Mouse (Mus musculus): ENCODE measurements at regions not wholly inside any gene's neighbourhood (a gene's known extent, or its start where the extent isn't known, plus 50 kb on each side); places are given as distances from the start of the nearest gene placed in this dataset.

DNA sequence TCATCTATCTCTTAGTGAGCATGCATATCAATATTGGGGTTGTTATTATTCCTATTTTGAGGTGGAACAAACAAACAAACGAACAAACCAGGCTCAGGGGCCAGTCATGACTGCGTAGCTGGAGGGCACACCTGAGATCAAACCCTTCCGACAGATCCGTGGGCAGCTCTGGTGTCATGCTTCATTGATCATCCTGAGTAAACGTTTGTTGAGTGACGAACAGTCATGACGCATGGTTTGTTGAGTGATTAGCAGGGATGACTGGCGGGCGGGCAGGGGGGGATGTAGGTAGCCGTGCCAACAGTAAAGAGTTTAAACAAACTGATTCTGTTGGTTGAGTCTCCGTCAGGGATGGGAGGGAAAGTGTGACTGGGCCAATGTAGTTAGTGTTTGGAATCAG lies 55.8 kb downstream of the Camk2n1 start:
- no peaks in the 10 kb centered on the region; the same call in 1 of the 2 replicates for H3K4me1 ChIP-seq (ENCODE audit: control insufficient read depth, insufficient read depth, low read length)
- 22% methylated on average over 11 of the region's 11 CpGs for WGBS
- H3K4me3 ChIP-seq (ENCODE audit: insufficient read depth, low read depth, low read length) = no peak overlapping the region
- DNase-seq (ENCODE audit: extremely low read depth, low read depth, low spot score) = peak; percentile 46
- H3K36me3 ChIP-seq (ENCODE audit: control insufficient read depth, insufficient read depth, low read length) = no peaks in the 10 kb centered on the region
- H3K27ac ChIP-seq (replicated peaks; ENCODE audit: insufficient read depth, low read depth, low read length) = no peak overlapping the region
- H3K79me2 ChIP-seq (ENCODE audit: control insufficient read depth, insufficient read depth, low read length) = no peaks in the 10 kb centered on the region
- H3K27me3 ChIP-seq (ENCODE audit: control insufficient read depth, insufficient read depth, low read length) = no peaks in the 10 kb centered on the region
- no peak overlapping the region for H3K9ac ChIP-seq (ENCODE audit: low read depth, low read length)
- TF ChIP-seq CTCF (IDR thresholded peaks at IDR 0.05; ENCODE audit: low read depth, low read length) = no peak
- TF ChIP-seq POLR2A (IDR thresholded peaks at IDR 0.05; ENCODE audit: extremely low read depth, insufficient read depth, low read length) = no peak

DNA sequence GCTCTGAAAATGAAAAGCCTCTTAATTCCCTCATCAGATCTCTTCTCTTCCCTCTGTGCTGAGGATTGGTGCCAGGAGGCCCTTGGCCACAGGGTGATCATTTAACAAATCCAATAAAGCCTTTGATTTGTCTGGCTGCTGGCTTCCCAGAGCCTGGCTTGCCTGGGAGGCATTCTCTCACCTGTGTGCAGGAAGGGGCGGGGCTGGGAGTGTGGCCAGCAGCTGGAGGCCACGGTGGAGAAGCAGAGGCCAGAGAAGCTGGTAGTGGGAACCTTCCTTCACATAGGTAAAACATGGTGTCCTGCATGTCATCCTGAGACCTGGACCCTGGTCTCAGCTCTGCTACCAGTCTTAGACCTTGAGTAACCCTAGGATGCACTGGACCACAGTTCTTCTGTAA lies 59.8 kb downstream of the Camk2n1 start:
- Histone ChIP-seq H3K27me3 (ENCODE audit: control insufficient read depth, insufficient read depth, low read length) (no peaks in the 10 kb centered on the region), H3K9ac (ENCODE audit: low read depth, low read length) (no peak overlapping the region), H3K36me3 (ENCODE audit: control insufficient read depth, insufficient read depth, low read length) (no peaks in the 10 kb centered on the region), H3K4me1 (ENCODE audit: control insufficient read depth, insufficient read depth, low read length) (no peaks in the 10 kb centered on the region; the same call in 1 of the 2 replicates), H3K27ac (replicated peaks; ENCODE audit: insufficient read depth, low read depth, low read length) (no peak overlapping the region), H3K4me3 (ENCODE audit: insufficient read depth, low read depth, low read length) (no peak overlapping the region), H3K79me2 (ENCODE audit: control insufficient read depth, insufficient read depth, low read length) (no peaks in the 10 kb centered on the region)
- 10% methylated on average over 2 of the region's 2 CpGs for WGBS
- TF ChIP-seq CTCF (IDR thresholded peaks at IDR 0.05; ENCODE audit: low read depth, low read length) (no peak), POLR2A (IDR thresholded peaks at IDR 0.05; ENCODE audit: extremely low read depth, insufficient read depth, low read length) (no peak)
- DNase-seq (ENCODE audit: extremely low read depth, low read depth, low spot score) = peak; percentile 40

Measured in liver, adult 2 months (tissue).